ENCODE assay signal across 8 mouse cellular contexts in the genomic region with DNA sequence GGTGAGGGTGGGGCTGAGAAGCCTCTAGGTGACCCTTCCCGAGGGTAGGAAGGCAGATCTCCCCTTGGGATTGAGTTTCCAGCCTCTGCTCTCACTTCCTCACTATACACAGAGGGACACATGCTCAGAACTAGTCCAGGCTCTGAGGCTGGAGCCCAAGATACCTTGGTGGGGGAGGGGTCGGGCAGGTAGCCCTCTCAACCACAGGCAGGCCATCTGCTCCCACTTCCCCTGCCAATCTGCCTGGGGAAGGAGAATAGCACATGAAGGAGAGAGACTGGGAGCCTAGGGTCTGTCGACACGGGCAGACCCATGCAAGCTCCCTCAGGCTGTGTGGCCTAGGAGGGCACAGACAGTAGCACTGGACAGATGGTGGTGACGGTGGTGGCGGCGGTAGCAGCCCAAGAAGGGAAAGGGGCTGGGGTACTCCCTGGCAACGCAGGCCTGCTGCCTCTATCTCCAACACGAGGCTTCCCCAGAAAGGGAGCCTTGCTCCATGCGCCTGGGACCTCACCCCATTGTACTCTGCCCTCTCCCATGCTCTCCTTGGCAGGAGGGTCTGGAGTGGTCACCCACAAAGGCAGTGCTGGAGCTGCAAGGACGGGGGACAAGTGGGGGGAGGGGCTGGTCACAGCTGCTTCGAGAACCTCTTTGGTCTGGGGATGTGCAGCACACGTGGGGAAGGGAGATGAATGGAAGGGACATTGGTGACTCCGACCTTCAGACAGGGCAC. TPM values are rescaled to one million over a fixed set of nuclear protein-coding genes. Genes with fewer than 3 reads are reported as not detected.
DNase-seq lines count a peak whose midpoint lies in the region; ATAC-seq and TF ChIP-seq lines count a peak whose summit lies in the region.

No protein-coding gene starts in this region.

- peaks cover 37% of the 10 kb centered on the region for H3K4me1 ChIP-seq in megakaryocyte, embryonic 14.5 days
- H3K4me1 ChIP-seq in intestine, postnatal 0 days (replicated peaks; ENCODE audit: control insufficient read depth, insufficient read depth, low read length), result peaks cover 9% of the 10 kb centered on the region; the same call in 1 of the 2 replicates

- H3K36me3 ChIP-seq in megakaryocyte, embryonic 14.5 days (replicated peaks; ENCODE audit: low read length), result no peaks in the 10 kb centered on the region
- peaks cover 18% of the 10 kb centered on the region; the same call in 1 of the 2 replicates for H3K36me3 ChIP-seq in intestine, postnatal 0 days (ENCODE audit: control insufficient read depth, insufficient read depth)

- H3K27ac ChIP-seq in intestine, postnatal 0 days (ENCODE audit: low read depth, low read length), result no peak overlapping the region

- 53% methylated on average over 14 of the region's 14 CpGs for WGBS in intestine, postnatal 0 days

- H3K4me2 ChIP-seq in intestine, postnatal 0 days (replicated peaks; ENCODE audit: low read depth), result peak overlapping the region; percentile 68

- peaks cover 65% of the 10 kb centered on the region for H3K27me3 ChIP-seq in megakaryocyte, embryonic 14.5 days (replicated peaks)
- H3K27me3 ChIP-seq in intestine, postnatal 0 days (replicated peaks; ENCODE audit: control insufficient read depth, insufficient read depth, low read length), result no peaks in the 10 kb centered on the region

- peak overlapping the region; percentile 27 for H3K9ac ChIP-seq in intestine, postnatal 0 days (ENCODE audit: low read depth, low read length)

- no peak for ATAC-seq in megakaryocyte, adult 5-6 weeks (ENCODE audit: poor library complexity, severe bottlenecking)
- no peak for ATAC-seq in intestine, postnatal 0 days

- peak; percentile 39 for DNase-seq in embryo, embryonic 9.5 days (ENCODE audit: extremely low spot score)
- peak; percentile 42 for DNase-seq in retina, embryonic 14.5 days (ENCODE audit: low spot score)
- DNase-seq in ovary, postnatal 10 days (ENCODE audit: low spot score), result no peak
- no peak for DNase-seq in layer of hippocampus, adult 8-10 months (ENCODE audit: low spot score in 2 of 2)
- DNase-seq in left cerebral cortex, adult 18-20 months (ENCODE audit: low spot score in 2 of 2), result no peak

- TF ChIP-seq CTCF in intestine, postnatal 0 days (IDR thresholded peaks at IDR 0.05; ENCODE audit: low read depth), result no peak

- H3K4me3 ChIP-seq in megakaryocyte, embryonic 14.5 days (replicated peaks), result peak overlapping the region; percentile 90
- H3K4me3 ChIP-seq in intestine, postnatal 0 days (ENCODE audit: low read depth, low read length), result no peak overlapping the region

- H3K9me3 ChIP-seq in megakaryocyte, embryonic 14.5 days, result no peaks in the 10 kb centered on the region
- no peaks in the 10 kb centered on the region for H3K9me3 ChIP-seq in intestine, postnatal 0 days (ENCODE audit: control insufficient read depth)

RNA-seq across cellular contexts. Expression of a gene that starts 4.3 kb away (rescaled TPM):
- 1.8 and 1.9 TPM in 2 replicates for polyA plus RNA-seq in megakaryocyte, embryonic 14.5 days (2012; ENCODE audit: insufficient read depth, low replicate concordance)
- total RNA-seq in megakaryocyte, adult 5-6 weeks (2015), result 3.7 and 4.1 TPM in 2 replicates
- total RNA-seq in megakaryocyte, adult 5-6 weeks (2017), result 4.4 and 10.2 TPM in 2 replicates
- 4.2 and 4.5 TPM in 2 replicates for polyA plus RNA-seq in intestine, postnatal 0 days (2015; fragmentation: Nextera tagmentation; extraction: Ambion mirVana)
- 10 to 100 TPM; 10.3 to 12.1 (median 10.8) TPM for total RNA-seq in layer of hippocampus, adult 8-10 months (2022)
- 10 to 100 TPM in 1 of 2 experiments, 1 to 10 TPM in 1; 8.2 to 10.7 TPM for total RNA-seq in left cerebral cortex, adult 18-20 months (2021)

RNA-seq across cellular contexts. Expression of a gene that starts 4.3 kb away (rescaled TPM):
- polyA plus RNA-seq in megakaryocyte, embryonic 14.5 days (2012; ENCODE audit: insufficient read depth, low replicate concordance), result 0.94 TPM in 1 of 2 replicates, not detected in the other
- 11.0 and 12.4 TPM in 2 replicates for total RNA-seq in megakaryocyte, adult 5-6 weeks (2015)
- total RNA-seq in megakaryocyte, adult 5-6 weeks (2017), result 11.9 and 12.4 TPM in 2 replicates
- 6.4 and 6.8 TPM in 2 replicates for polyA plus RNA-seq in intestine, postnatal 0 days (2015; fragmentation: Nextera tagmentation; extraction: Ambion mirVana)
- 1 to 10 TPM; 7.3 to 9.6 (median 9.4) TPM for total RNA-seq in layer of hippocampus, adult 8-10 months (2022)
- 10 to 100 TPM in 1 of 2 experiments, 1 to 10 TPM in 1; 7.8 to 13.4 TPM for total RNA-seq in left cerebral cortex, adult 18-20 months (2021)

RNA-seq across cellular contexts. Expression of a gene that starts 8.4 kb away (rescaled TPM):
- polyA plus RNA-seq in megakaryocyte, embryonic 14.5 days (2012; ENCODE audit: insufficient read depth, low replicate concordance), result 0.46 TPM in 1 of 2 replicates, not detected in the other
- 0.25 and 0.65 TPM in 2 replicates for total RNA-seq in megakaryocyte, adult 5-6 weeks (2015)
- total RNA-seq in megakaryocyte, adult 5-6 weeks (2017), result 0.24 and 0.37 TPM in 2 replicates
- 9.7 and 11.4 TPM in 2 replicates for polyA plus RNA-seq in intestine, postnatal 0 days (2015; fragmentation: Nextera tagmentation; extraction: Ambion mirVana)
- total RNA-seq in layer of hippocampus, adult 8-10 months (2022), result 100 to 1,000 TPM; 142 to 190 (median 164) TPM
- total RNA-seq in left cerebral cortex, adult 18-20 months (2021), result 100 to 1,000 TPM; 193 to 229 TPM

RNA-seq across cellular contexts. Expression of a gene that starts 30.3 kb away (rescaled TPM):
- polyA plus RNA-seq in megakaryocyte, embryonic 14.5 days (2012; ENCODE audit: insufficient read depth, low replicate concordance), result 85.4 and 105 TPM in 2 replicates
- total RNA-seq in megakaryocyte, adult 5-6 weeks (2015), result 41.6 and 45.2 TPM in 2 replicates
- 51.3 and 64.6 TPM in 2 replicates for total RNA-seq in megakaryocyte, adult 5-6 weeks (2017)
- 118 and 120 TPM in 2 replicates for polyA plus RNA-seq in intestine, postnatal 0 days (2015; fragmentation: Nextera tagmentation; extraction: Ambion mirVana)
- 100 to 1,000 TPM in 3 of 4 experiments, 10 to 100 TPM in 1; 95.9 to 122 (median 110) TPM for total RNA-seq in layer of hippocampus, adult 8-10 months (2022)
- total RNA-seq in left cerebral cortex, adult 18-20 months (2021), result 100 to 1,000 TPM; 102 to 109 TPM

RNA-seq across cellular contexts. Expression of a gene that starts 33.2 kb away (rescaled TPM):
- 8.6 and 10.1 TPM in 2 replicates for polyA plus RNA-seq in megakaryocyte, embryonic 14.5 days (2012; ENCODE audit: insufficient read depth, low replicate concordance)
- 30.3 and 31.9 TPM in 2 replicates for total RNA-seq in megakaryocyte, adult 5-6 weeks (2015)
- total RNA-seq in megakaryocyte, adult 5-6 weeks (2017), result 48.5 and 50.7 TPM in 2 replicates
- 59.1 and 60.8 TPM in 2 replicates for polyA plus RNA-seq in intestine, postnatal 0 days (2015; fragmentation: Nextera tagmentation; extraction: Ambion mirVana)
- 10 to 100 TPM; 32.1 to 36.0 (median 34.7) TPM for total RNA-seq in layer of hippocampus, adult 8-10 months (2022)
- total RNA-seq in left cerebral cortex, adult 18-20 months (2021), result 10 to 100 TPM; 34.9 to 38.2 TPM

Comparison
In these comparisons a context has a peak if more than half of its experiments do, and no peak if none do; other contexts are left out.
1. DNase-seq: peak in embryo, embryonic 9.5 days (single experiment) and retina, embryonic 14.5 days (single experiment); none in ovary, postnatal 10 days (single experiment), layer of hippocampus, adult 8-10 months (0 of 2) and left cerebral cortex, adult 18-20 months (0 of 2).
2. RNA of a gene that starts 8.4 kb away (total RNA-seq): 193 to 229 TPM in left cerebral cortex, adult 18-20 months and 142 to 190 TPM in layer of hippocampus, adult 8-10 months; 0.24 to 0.65 TPM in megakaryocyte, adult 5-6 weeks; every median in the first group is over 10 times any median in the second.